Mouse (Mus musculus) layer of hippocampus, postnatal 10 days (tissue): ENCODE data around the gene Nop53. TPM values are rescaled to one million over a fixed set of nuclear protein-coding genes. Genes with fewer than 3 reads are reported as not detected.
"Not testable (repeated sequence)": the region's sequence is repeated elsewhere in the genome, so short reads cannot be mapped to it uniquely, and the experiment has no call there.

Experiments
- DNase-seq, 2 experiments: peaks; one replicate each; pipeline ENCODE4 v3.0.0; 2021; ENCODE audit warnings: low spot score in 2 of 2
- total RNA-seq, 2 experiments: library from RNA; stranded (reverse); gene quantifications; 2 replicates each; pipeline ENCODE4 v1.2.3; 2021

Gene Nop53
- total RNA-seq, 2 experiments from 2014 or later = 126 to 135 TPM

- DNase-seq = no peak
Measured at GRCm38 (mm10) chr7:15921796-15922195, 24.1 kb downstream of the Nop53 start.

- DNase-seq = no peak
Measured at GRCm38 (mm10) chr7:15920645-15921190, 25.2 kb downstream of the Nop53 start.

GRCm38 (mm10) chr7:15919947-15920346 is 25.9 kb downstream of the Nop53 start:
- DNase-seq = no peak

GRCm38 (mm10) chr7:15918371-15918770 is 27.5 kb downstream of the Nop53 start:
- DNase-seq = peak in 1 of 2 experiments; percentile 45

GRCm38 (mm10) chr7:15916996-15917395 is 28.9 kb downstream of the Nop53 start:
- no peak for DNase-seq

GRCm38 (mm10) chr7:15916134-15916723 is 29.6 kb downstream of the Nop53 start:
- DNase-seq = no peak

GRCm38 (mm10) chr7:15915695-15916094 is 30.2 kb downstream of the Nop53 start:
- DNase-seq = not testable (repeated sequence)

GRCm38 (mm10) chr7:15914751-15915150 is 31.1 kb downstream of the Nop53 start:
- no peak for DNase-seq

GRCm38 (mm10) chr7:15914252-15914651 is 31.6 kb downstream of the Nop53 start:
- DNase-seq = peak in 1 of 2 experiments; percentile 64

GRCm38 (mm10) chr7:15912183-15912582 is 33.7 kb downstream of the Nop53 start:
- peak; percentile 80 to 84 for DNase-seq

- DNase-seq = no peak
Measured at GRCm38 (mm10) chr7:15910521-15910920, 35.4 kb downstream of the Nop53 start.

GRCm38 (mm10) chr7:15907971-15908590 is 37.8 kb downstream of the Nop53 start:
- DNase-seq = no peak

- DNase-seq = no peak
Measured at GRCm38 (mm10) chr7:15906602-15907001, 39.3 kb downstream of the Nop53 start.

- no peak for DNase-seq
Measured at GRCm38 (mm10) chr7:15905861-15906260, 40.0 kb downstream of the Nop53 start.

GRCm38 (mm10) chr7:15901366-15902048 is 44.4 kb downstream of the Nop53 start:
- DNase-seq = no peak

- no peak for DNase-seq
Measured at GRCm38 (mm10) chr7:15894251-15894650, 51.6 kb downstream of the Nop53 start.

Other genes with a start within 250 kb of the Nop53 start
- gene Obox5, start 195.9 kb downstream of the Nop53 start, total RNA-seq = not detected
- gene Obox6, start 106.4 kb downstream of the Nop53 start, total RNA-seq = not detected
- not detected for gene Crx, start 66.1 kb downstream of the Nop53 start, total RNA-seq
- under 1 TPM in 1 of 2 experiments, not detected in 1; 0.23 TPM for gene Crxos, start 63.5 kb downstream of the Nop53 start, total RNA-seq
- 1,000 to 10,000 TPM; 1,327 to 1,522 TPM for gene Selenow, start 23.7 kb downstream of the Nop53 start, total RNA-seq
- 10 to 100 TPM in 1 of 2 experiments, 1 to 10 TPM in 1; 8.6 to 14.0 TPM for gene Ehd2, start 21.5 kb upstream of the Nop53 start, total RNA-seq
- 10 to 100 TPM; 19.3 to 21.1 TPM for gene Bicra, start 101.8 kb upstream of the Nop53 start, total RNA-seq
- gene Zfp541, start 115.7 kb upstream of the Nop53 start, total RNA-seq = under 1 TPM; 0.40 to 0.43 TPM
- 100 to 1,000 TPM; 191 to 195 TPM for gene Napa, start 152.4 kb upstream of the Nop53 start, total RNA-seq
- 10 to 100 TPM; 33.3 to 39.1 TPM for gene Kptn, start 173.8 kb upstream of the Nop53 start, total RNA-seq
- gene Slc8a2, start 183.8 kb upstream of the Nop53 start, total RNA-seq = 100 to 1,000 TPM; 282 to 292 TPM
- gene Meis3, start 229.0 kb upstream of the Nop53 start, total RNA-seq = 10 to 100 TPM; 36.2 to 41.5 TPM